Mouse (Mus musculus): ENCODE results near the gene Alg11. TPM values are rescaled to one million over a fixed set of nuclear protein-coding genes. Genes with fewer than 3 reads are reported as not detected.

Gene Alg11
- polyA plus RNA-seq, 3 experiments from 2014 or later = 20.0 to 28.1 (median 21.0) TPM

- no peak for ATAC-seq
These were observed 18.9 kb downstream of the Alg11 start for GRCm38 (mm10) chr8:22079313-22080007.

GRCm38 (mm10) chr8:22089226-22089625, 28.7 kb downstream of the Alg11 start:
- no peak for ATAC-seq

GRCm38 (mm10) chr8:22091568-22091967, 31.0 kb downstream of the Alg11 start:
- no peak for ATAC-seq

- ATAC-seq = no peak
These were observed 46.5 kb downstream of the Alg11 start for GRCm38 (mm10) chr8:22107020-22107419.

Other genes with a start within 250 kb of the Alg11 start
- not detected for gene Defb50, start 237.2 kb upstream of the Alg11 start, polyA plus RNA-seq (2017; shearing (Covaris generic))
- gene Defb2, start 220.8 kb upstream of the Alg11 start, polyA plus RNA-seq (2017; shearing (Covaris generic)) = not detected
- gene Defb10, start 201.8 kb upstream of the Alg11 start, polyA plus RNA-seq (2017; shearing (Covaris generic)) = not detected
- not detected for gene Defb9, start 175.3 kb upstream of the Alg11 start, polyA plus RNA-seq (2017; shearing (Covaris generic))
- not detected for gene Defb11, start 154.3 kb upstream of the Alg11 start, polyA plus RNA-seq (2017; shearing (Covaris generic))
- not detected for gene Defb15, start 128.0 kb upstream of the Alg11 start, polyA plus RNA-seq (2017; shearing (Covaris generic))
- gene Defb35, start 122.4 kb upstream of the Alg11 start, polyA plus RNA-seq (2017; shearing (Covaris generic)) = not detected
- gene Defb13, start 114.0 kb upstream of the Alg11 start, polyA plus RNA-seq (2017; shearing (Covaris generic)) = not detected
- not detected for gene Fam90a1a, start 102.0 kb upstream of the Alg11 start, polyA plus RNA-seq (2017; shearing (Covaris generic))
- not detected for gene Ccdc70, start 90.9 kb upstream of the Alg11 start, polyA plus RNA-seq (2017; shearing (Covaris generic))
- gene Atp7b, start 416 bp upstream of the Alg11 start, polyA plus RNA-seq (2017; shearing (Covaris generic)) = under 1 TPM; 0.07 to 0.14 (median 0.13) TPM
- under 1 TPM in 1 of 3 experiments, not detected in 2; 0.24 TPM for gene Nek5, start 64.3 kb downstream of the Alg11 start, polyA plus RNA-seq (2017; shearing (Covaris generic))
- 1 to 10 TPM; 4.6 to 7.4 (median 5.6) TPM for gene Nek3, start 105.7 kb downstream of the Alg11 start, polyA plus RNA-seq (2017; shearing (Covaris generic))
- gene Ckap2, start 125.1 kb downstream of the Alg11 start, polyA plus RNA-seq (2017; shearing (Covaris generic)) = 10 to 100 TPM in 1 of 3 experiments, 1 to 10 TPM in 2; 3.0 to 32.7 (median 3.6) TPM
- gene Vps36, start 132.1 kb downstream of the Alg11 start, polyA plus RNA-seq (2017; shearing (Covaris generic)) = 10 to 100 TPM; 25.9 to 43.3 (median 32.2) TPM
- under 1 TPM in 2 of 3 experiments, not detected in 1; 0.11 to 0.71 TPM for gene Thsd1, start 166.6 kb downstream of the Alg11 start, polyA plus RNA-seq (2017; shearing (Covaris generic))
- gene Tpte, start 222.7 kb downstream of the Alg11 start, polyA plus RNA-seq (2017; shearing (Covaris generic)) = not detected

Measured in inflammation-experienced regulatory T-cells, adult 6 months (primary cell).